Mouse (Mus musculus): ENCODE results near the gene Krtcap2. TPM values are rescaled to one million over a fixed set of nuclear protein-coding genes. Genes with fewer than 3 reads are reported as not detected.

The Krtcap2 gene
- 152 and 155 TPM in 2 replicates for polyA plus RNA-seq (2015; fragmentation: Nextera tagmentation; extraction: Ambion mirVana)

DNA sequence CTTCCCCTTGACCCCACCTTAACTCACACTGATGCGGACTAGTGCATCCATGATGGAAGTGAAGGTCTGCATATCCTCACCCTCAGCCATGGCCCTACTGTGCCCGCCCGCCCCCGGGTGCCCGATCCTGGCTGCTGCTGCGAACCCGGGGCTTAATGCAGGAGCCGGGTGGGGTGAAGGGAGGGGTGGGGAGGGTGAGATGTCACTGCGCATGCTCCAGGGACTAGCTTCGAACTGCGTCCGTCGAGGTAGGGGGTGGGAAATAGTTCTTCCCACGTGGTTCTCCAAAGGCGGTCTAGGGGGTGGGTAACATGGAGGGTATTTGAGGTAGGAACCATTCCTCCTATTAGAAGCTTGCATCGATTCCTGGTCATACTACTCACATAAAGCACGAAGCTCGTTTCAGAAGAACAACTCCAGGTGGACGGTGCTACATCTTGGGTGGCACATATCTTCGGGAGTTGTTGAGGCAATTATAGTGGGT lies at the start of gene Krtcap2:
Gene Krtcap2, plus strand, starts transcription at position 279 of the 484 bp plus-strand sequence.
- DNase-seq (no peak), ATAC-seq (ENCODE audit: low read depth) (peak; percentile 2; the same call in 1 of the 2 replicates)
- Histone ChIP-seq H3K4me3 (replicated peaks) (peak within 1 kb of the TSS; percentile 71), H3K27me3 (peaks cover 32% of the 10 kb centered on the region), H3K4me2 (peak within 1 kb of the TSS; percentile 90), H3K27ac (peak within 1 kb of the TSS; percentile 35), H3K9ac (peak within 1 kb of the TSS; percentile 76), H3K9me3 (replicated peaks) (no peaks in the 10 kb centered on the region), H3K4me1 (replicated peaks) (peaks cover 57% of the 10 kb centered on the region), H3K36me3 (0 out of 2 replicates have a peak, but pooled peaks cover 5% of the 10 kb centered on the region)
- WGBS (ENCODE audit: insufficient replicate concordance): 8% methylated on average over 20 of the region's 20 CpGs

DNA sequence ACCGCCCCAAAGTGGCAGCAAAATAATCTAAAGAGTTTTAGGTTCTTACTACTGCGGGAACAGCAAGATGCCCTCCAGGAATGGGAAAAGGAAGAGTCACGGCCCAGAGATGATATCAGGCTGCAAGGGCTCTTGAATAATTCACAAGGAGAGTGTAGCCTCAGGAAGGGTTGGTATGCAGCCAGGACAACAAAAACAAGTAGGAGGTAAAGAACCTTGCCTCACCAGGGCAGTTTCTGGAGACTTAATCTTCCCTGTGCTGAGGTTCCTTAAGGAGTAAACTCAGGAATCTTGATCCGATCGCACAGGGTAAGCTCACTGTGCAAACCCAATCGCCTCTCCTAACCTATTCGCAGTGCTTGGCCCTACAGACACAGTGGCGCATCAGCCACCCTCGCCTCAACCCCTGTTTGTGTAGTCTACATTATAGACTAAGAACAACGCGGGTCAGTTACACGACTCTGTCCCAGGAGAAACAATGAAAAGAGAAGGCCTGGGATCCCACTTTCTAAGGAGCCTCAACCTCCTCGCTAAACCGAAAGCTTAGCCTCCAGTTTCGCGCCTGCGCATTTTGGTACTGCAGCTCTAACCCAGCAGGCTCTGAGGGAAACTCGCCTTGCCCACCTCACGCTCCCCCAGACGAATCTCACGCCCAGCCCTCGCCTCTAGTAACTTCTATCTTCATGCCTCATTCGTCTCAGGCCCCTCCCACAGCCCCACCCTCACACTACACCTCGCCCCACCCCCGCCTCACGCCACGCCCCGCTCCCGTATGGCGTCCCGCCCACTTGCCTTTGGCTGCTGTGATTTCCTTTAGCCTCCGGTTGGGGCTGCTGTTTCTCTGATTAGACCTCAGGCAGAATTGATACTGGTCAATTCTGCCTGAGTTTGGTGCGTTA lies 49.5 kb upstream of the Krtcap2 start:
- ATAC-seq (ENCODE audit: low read depth): peak; percentile 95
- Histone ChIP-seq H3K9me3 (replicated peaks) (no peaks in the 10 kb centered on the region), H3K27me3 (peaks cover 14% of the 10 kb centered on the region; the same call in 1 of the 2 replicates), H3K36me3 (no peaks in the 10 kb centered on the region), H3K27ac (peak overlapping the region; percentile 71), H3K4me3 (replicated peaks) (peak overlapping the region; percentile 61), H3K9ac (peak overlapping the region; percentile 69), H3K4me1 (replicated peaks) (peaks cover 21% of the 10 kb centered on the region), H3K4me2 (peak overlapping the region; percentile 84)
- WGBS (ENCODE audit: insufficient replicate concordance): 6% methylated on average over 33 of the region's 33 CpGs
- DNase-seq: peak; percentile 80

DNA sequence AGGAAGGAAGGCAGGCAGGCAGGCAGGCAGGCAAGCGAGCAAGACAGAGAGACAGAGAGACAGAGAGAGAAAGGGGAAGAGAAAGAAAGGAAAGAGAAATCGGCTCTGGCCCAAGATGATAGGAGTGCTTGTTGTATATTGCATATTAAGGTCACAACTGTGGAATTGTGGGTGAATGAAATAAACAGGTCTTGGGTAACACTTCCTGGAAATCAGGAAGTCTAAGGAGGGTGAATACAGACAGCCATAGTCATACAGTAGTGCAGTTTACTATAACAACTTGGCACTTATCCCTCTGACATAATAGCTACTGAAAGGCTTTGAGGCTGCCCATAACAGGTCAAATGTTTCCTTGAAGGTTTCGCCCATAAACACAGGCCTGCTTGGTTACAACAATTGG lies 45.9 kb upstream of the Krtcap2 start:
- H3K27ac ChIP-seq: no peak overlapping the region

DNA sequence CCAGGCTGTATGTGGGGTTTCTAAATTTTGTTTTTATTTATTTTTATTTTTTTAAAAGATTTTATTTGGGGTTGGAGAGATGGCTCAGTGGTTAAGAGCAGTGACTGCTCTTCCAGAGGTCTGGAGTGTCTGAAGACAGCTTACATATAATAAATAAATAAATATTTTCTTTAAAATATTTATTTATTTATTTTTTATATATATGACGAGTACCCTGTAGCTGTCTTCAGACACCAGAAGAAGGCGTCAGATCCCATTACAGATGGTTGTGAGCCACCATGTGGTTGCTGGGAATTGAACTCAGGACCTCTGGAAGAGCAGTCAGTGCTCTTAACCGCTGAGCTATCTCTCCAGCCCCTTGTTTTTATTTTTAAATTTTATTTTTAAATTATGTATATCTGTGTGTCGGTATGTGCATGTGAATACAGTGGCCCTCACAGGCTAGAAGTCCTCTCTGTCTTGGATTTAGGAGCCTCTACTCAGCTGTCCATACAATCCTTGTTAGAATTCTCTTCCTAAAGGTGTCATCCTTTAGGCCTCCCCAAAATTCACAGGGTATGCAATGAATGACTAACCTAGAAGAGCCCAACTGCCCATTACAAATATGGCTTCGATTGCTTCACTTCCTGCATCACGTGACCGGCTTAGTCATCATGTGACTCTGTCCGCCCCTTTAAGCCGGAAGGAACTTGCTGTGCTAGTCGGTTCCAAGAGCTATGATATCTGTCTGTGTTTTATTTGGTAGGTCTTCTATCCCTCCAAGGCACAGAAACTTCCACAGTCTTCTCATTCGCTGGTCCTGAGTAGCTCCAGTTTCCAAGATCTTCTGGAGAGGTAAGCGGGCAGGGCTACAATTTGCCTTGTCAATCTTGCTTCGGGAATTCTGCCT lies 43.3 kb upstream of the Krtcap2 start, which contains the start of gene Gba:
Gene Gba, plus strand, starts transcription at position 676 of the 889 bp plus-strand sequence.
- Histone ChIP-seq H3K27me3 (0 out of 2 replicates have a peak, but pooled peaks cover 6% of the 10 kb centered on the region), H3K27ac (peak within 1 kb of the TSS; percentile 60), H3K36me3 (peaks cover 28% of the 10 kb centered on the region), H3K4me2 (peak within 1 kb of the TSS; percentile 81), H3K4me1 (replicated peaks) (peaks cover 12% of the 10 kb centered on the region), H3K4me3 (replicated peaks) (peak within 1 kb of the TSS; percentile 69), H3K9ac (peak within 1 kb of the TSS; percentile 75), H3K9me3 (replicated peaks) (no peaks in the 10 kb centered on the region)
- WGBS (ENCODE audit: insufficient replicate concordance): 20% methylated on average over 13 of the region's 13 CpGs
- DNase-seq (peak; percentile 79), ATAC-seq (ENCODE audit: low read depth) (peak; percentile 81)

More for the DNA sequence above, 45.9 kb upstream of the Krtcap2 start:
- H3K4me2 ChIP-seq: no peak overlapping the region
- H3K27me3 ChIP-seq: peaks cover 14% of the 10 kb centered on the region; the same call in 1 of the 2 replicates
- H3K9me3 ChIP-seq (replicated peaks): no peaks in the 10 kb centered on the region
- 41% methylated on average over 3 of the region's 3 CpGs for WGBS (ENCODE audit: insufficient replicate concordance)
- 0 out of 2 replicates have a peak, but pooled peaks cover 6% of the 10 kb centered on the region for H3K36me3 ChIP-seq
- H3K4me1 ChIP-seq (replicated peaks): peaks cover 33% of the 10 kb centered on the region
- DNase-seq: no peak
- H3K9ac ChIP-seq: no peak overlapping the region
- no peak overlapping the region for H3K4me3 ChIP-seq (replicated peaks)
- ATAC-seq (ENCODE audit: low read depth): no peak

DNA sequence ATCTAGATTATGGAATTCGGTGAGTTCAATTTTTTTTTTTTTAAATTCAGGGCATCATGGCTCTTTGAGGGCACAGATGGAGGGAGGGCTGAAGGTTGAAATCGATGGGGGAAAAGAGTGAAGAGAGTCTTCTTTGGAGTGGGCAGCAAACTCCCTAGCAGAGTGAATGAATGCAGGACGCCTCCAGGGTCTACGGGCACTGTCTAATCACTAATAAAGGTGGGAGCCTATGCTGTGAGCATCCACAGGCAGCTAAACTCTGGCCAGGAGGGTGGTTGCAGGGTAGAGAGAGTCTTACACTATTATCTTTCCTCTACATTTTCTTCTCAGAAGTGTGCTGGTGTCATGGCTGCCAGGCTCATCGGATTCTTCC lies 42.6 kb upstream of the Krtcap2 start:
- Histone ChIP-seq H3K36me3 (peaks cover 34% of the 10 kb centered on the region), H3K9ac (peak overlapping the region; percentile 75), H3K9me3 (replicated peaks) (no peaks in the 10 kb centered on the region), H3K27ac (peak overlapping the region; percentile 60), H3K4me2 (peak overlapping the region; percentile 81), H3K4me1 (replicated peaks) (peaks cover 12% of the 10 kb centered on the region), H3K4me3 (replicated peaks) (peak overlapping the region; percentile 69), H3K27me3 (0 out of 2 replicates have a peak, but pooled peaks cover 2% of the 10 kb centered on the region)
- WGBS (ENCODE audit: insufficient replicate concordance): 26% methylated on average over 5 of the region's 5 CpGs
- DNase-seq (no peak), ATAC-seq (ENCODE audit: low read depth) (peak; percentile 30; the same call in 1 of the 2 replicates)

DNA sequence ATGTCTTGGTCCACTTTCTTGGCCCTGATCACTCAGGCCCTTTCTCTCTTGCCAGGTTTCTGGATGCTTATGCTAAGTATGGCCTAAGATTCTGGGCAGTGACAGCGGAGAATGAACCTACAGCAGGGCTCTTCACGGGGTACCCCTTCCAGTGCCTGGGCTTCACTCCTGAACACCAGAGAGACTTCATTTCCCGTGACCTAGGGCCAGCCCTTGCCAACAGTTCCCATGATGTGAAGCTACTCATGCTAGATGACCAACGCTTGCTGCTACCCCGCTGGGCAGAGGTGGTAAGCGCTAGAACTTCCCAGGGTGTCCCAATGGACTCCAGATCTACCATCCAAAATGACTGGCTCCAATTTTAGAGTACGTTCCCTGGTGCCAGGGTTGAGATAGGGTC lies 39.7 kb upstream of the Krtcap2 start:
- DNase-seq: no peak
- Histone ChIP-seq H3K4me1 (replicated peaks) (peaks cover 15% of the 10 kb centered on the region), H3K4me2 (no peak overlapping the region), H3K27ac (no peak overlapping the region), H3K9me3 (replicated peaks) (no peaks in the 10 kb centered on the region), H3K36me3 (peaks cover 64% of the 10 kb centered on the region), H3K4me3 (replicated peaks) (no peak overlapping the region), H3K9ac (no peak overlapping the region), H3K27me3 (no peaks in the 10 kb centered on the region)
- no peak for ATAC-seq (ENCODE audit: low read depth)
- WGBS (ENCODE audit: insufficient replicate concordance): 84% methylated on average over 7 of the region's 7 CpGs

DNA sequence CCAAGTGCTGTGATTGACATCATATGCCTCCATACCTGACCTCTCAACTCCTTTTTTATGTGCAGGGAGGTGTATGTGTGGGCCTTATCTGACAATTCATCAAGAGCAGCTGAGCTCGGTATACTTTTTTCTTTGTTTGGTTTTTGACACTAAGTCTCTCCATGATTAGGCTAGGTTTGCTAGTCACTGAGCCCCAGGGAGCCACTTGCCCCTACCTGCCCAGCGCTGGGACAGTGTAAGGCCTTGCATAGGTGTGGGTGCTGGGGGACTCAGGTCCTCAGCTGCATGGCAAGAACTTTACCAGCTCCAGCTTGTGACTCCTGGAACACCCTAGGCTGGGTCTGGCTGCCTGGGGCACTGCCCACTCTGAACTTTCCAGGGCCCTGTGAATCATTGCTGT lies 39.1 kb upstream of the Krtcap2 start:
- WGBS (ENCODE audit: insufficient replicate concordance): 64% methylated on average over 2 of the region's 2 CpGs
- no peak overlapping the region for H3K9ac ChIP-seq
- ATAC-seq (ENCODE audit: low read depth): no peak

DNA sequence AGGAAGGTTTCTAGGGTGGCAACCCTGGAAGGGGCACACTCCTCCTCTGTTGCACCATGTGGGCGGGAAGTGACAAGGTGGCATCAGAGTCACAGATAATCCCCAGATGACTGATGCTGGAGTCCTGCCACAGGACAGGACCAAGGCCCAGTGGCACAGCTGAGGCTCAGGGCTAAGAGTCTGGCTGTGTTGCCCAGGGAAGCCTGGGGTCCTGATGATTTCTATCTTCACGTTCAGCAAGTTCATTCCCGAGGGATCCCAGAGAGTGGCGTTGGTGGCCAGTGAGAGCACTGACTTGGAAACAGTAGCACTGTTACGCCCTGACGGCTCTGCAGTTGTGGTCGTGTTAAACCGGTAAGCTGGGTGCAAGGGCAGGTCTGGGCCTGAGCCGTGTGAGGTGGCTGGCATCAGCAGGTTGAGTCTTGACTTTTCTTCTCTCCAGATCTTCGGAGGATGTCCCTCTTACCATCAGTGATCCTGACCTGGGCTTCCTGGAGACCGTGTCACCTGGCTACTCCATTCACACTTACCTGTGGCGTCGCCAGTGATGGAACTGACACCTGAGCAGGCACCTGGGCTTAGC lies 37.6 kb upstream of the Krtcap2 start:
- no peaks in the 10 kb centered on the region for H3K9me3 ChIP-seq (replicated peaks)
- no peaks in the 10 kb centered on the region for H3K27me3 ChIP-seq
- H3K4me1 ChIP-seq (replicated peaks): peaks cover 28% of the 10 kb centered on the region
- DNase-seq: no peak
- H3K4me2 ChIP-seq: no peak overlapping the region
- 82% methylated on average over 13 of the region's 13 CpGs for WGBS (ENCODE audit: insufficient replicate concordance)
- H3K27ac ChIP-seq: no peak overlapping the region
- no peak for ATAC-seq (ENCODE audit: low read depth)
- no peak overlapping the region for H3K4me3 ChIP-seq (replicated peaks)
- H3K9ac ChIP-seq: no peak overlapping the region
- peaks cover 64% of the 10 kb centered on the region for H3K36me3 ChIP-seq

More for the DNA sequence above, 39.1 kb upstream of the Krtcap2 start:
- Histone ChIP-seq H3K9me3 (replicated peaks) (no peaks in the 10 kb centered on the region), H3K36me3 (peaks cover 64% of the 10 kb centered on the region), H3K27ac (no peak overlapping the region), H3K27me3 (no peaks in the 10 kb centered on the region), H3K4me2 (no peak overlapping the region), H3K4me3 (replicated peaks) (no peak overlapping the region), H3K4me1 (replicated peaks) (peaks cover 18% of the 10 kb centered on the region)
- no peak for DNase-seq

DNA sequence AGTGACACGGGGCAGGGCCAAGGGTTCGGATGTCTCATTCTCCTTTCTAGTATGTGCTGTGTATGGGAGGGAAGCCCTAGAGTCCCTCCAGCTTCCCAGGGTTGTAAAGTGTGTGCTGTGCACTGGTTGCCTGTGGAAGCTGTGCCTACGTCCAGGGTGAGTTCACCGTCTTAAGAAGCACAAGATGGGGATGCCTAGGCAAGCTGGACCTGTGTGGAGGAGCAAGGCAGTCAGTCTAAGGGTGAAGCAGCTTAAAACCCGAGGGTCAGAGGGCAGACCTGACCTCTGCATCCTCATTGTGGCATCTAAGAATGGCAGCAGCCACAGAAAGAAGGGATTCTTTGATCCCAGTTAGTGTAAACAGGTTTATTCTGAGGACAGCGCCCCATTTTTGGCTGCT lies 37.0 kb upstream of the Krtcap2 start:
- no peak overlapping the region for H3K27ac ChIP-seq
- WGBS (ENCODE audit: insufficient replicate concordance): 87% methylated on average over 6 of the region's 6 CpGs
- no peaks in the 10 kb centered on the region for H3K9me3 ChIP-seq (replicated peaks)
- H3K27me3 ChIP-seq: no peaks in the 10 kb centered on the region
- DNase-seq (no peak), ATAC-seq (ENCODE audit: low read depth) (no peak)
- H3K36me3 ChIP-seq: peaks cover 64% of the 10 kb centered on the region
- no peak overlapping the region for H3K4me3 ChIP-seq (replicated peaks)
- H3K4me1 ChIP-seq (replicated peaks): peaks cover 26% of the 10 kb centered on the region
- H3K9ac ChIP-seq: no peak overlapping the region
- no peak overlapping the region for H3K4me2 ChIP-seq

DNA sequence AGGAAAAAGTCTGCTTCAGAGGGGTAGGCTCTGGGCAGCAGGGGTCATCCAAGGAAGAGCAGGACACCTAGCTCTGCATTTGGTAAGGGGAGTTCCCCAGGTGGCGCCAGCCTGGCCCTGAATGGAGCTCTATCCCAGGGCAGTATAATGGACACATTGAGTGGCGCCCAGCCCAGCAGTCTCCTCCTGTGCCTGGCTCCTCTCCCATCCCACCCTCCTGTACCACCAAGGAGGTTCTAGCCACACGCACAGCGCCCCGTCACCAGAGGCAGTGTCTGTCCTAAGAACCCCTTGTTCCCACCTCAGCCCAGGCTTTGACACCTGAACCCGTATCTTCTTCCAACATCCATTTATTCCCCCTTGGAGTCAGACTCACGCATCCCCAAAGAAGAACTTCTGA lies 36.0 kb upstream of the Krtcap2 start:
- peaks cover 58% of the 10 kb centered on the region for H3K36me3 ChIP-seq

More for the DNA sequence above, 36.0 kb upstream of the Krtcap2 start:
- DNase-seq (no peak), ATAC-seq (ENCODE audit: low read depth) (no peak)
- H3K9me3 ChIP-seq (replicated peaks): no peaks in the 10 kb centered on the region
- no peak overlapping the region for H3K4me2 ChIP-seq
- no peak overlapping the region for H3K9ac ChIP-seq
- no peak overlapping the region for H3K4me3 ChIP-seq (replicated peaks)
- no peak overlapping the region for H3K27ac ChIP-seq
- H3K4me1 ChIP-seq (replicated peaks): peaks cover 30% of the 10 kb centered on the region
- 76% methylated on average over 7 of the region's 7 CpGs for WGBS (ENCODE audit: insufficient replicate concordance)
- no peaks in the 10 kb centered on the region for H3K27me3 ChIP-seq
